Mouse (Mus musculus): ENCODE measurements around the gene Zcchc2. TPM values are rescaled to one million over a fixed set of nuclear protein-coding genes. Genes with fewer than 3 reads are reported as not detected.

Gene Zcchc2
- total and polyA plus RNA-seq, 3 experiments, result 10.3 to 25.0 (median 19.1) TPM

- DNase-seq (ENCODE audit: low read depth, low spot score), result peak; percentile 37
- TF ChIP-seq GATA1 (IDR thresholded peaks at IDR 0.05; ENCODE audit: low read depth, low read length) (peak; percentile 7; the same call in 1 of the 2 replicates), POLR2AphosphoS5 (IDR thresholded peaks at IDR 0.05; ENCODE audit: borderline replicate concordance, low read depth, low read length) (no peak), ETS1 (IDR thresholded peaks at IDR 0.05; ENCODE audit: low read depth, low read length) (no peak), TAL1 (IDR thresholded peaks at IDR 0.05; ENCODE audit: low read length) (peak; percentile 53; the same call in 1 of the 2 replicates), EP300 (IDR thresholded peaks at IDR 0.05; ENCODE audit: low read depth in 1 of 2, low read length in 2 of 2) (peak in 1 of 2 experiments; percentile 8; a peak in 1 of 4 replicates)
- no peak overlapping the region for H3K4me3 ChIP-seq (ENCODE audit: control insufficient read depth in 1 of 2, insufficient read depth in 1 of 2, low read depth in 2 of 2, low read length in 2 of 2)
- H3K36me3 ChIP-seq (ENCODE audit: control insufficient read depth in 1 of 2, insufficient read depth in 2 of 2, low read length in 2 of 2), result no peaks in the 10 kb centered on the region
- 0 out of 4 replicates have a peak, but pooled peaks cover 0 to 1% of the 10 kb centered on the region in 2 experiments for H3K27me3 ChIP-seq (ENCODE audit: control insufficient read depth in 1 of 2, insufficient read depth in 2 of 2, low read length in 2 of 2)
- H3K79me2 ChIP-seq (ENCODE audit: control insufficient read depth, insufficient read depth, low read length, poor library complexity), result no peaks in the 10 kb centered on the region
- no peak overlapping the region for H3K27ac ChIP-seq (ENCODE audit: control insufficient read depth, low read depth, low read length)
- no peaks in the 10 kb centered on the region for H3K4me1 ChIP-seq (ENCODE audit: control insufficient read depth in 1 of 2, insufficient read depth in 2 of 2, low read length in 2 of 2)
- H3K9me3 ChIP-seq (replicated peaks; ENCODE audit: insufficient read depth, low read length), result no peaks in the 10 kb centered on the region
- H3K9ac ChIP-seq (ENCODE audit: control insufficient read depth, low read depth, low read length, poor library complexity, severe bottlenecking), result no peak overlapping the region
Measured at GRCm38 (mm10) chr1:106074141-106074540, 83.9 kb downstream of the Zcchc2 start.

- Histone ChIP-seq H3K9ac (ENCODE audit: control insufficient read depth, low read depth, low read length, poor library complexity, severe bottlenecking) (no peak overlapping the region), H3K27ac (ENCODE audit: control insufficient read depth, low read depth, low read length) (no peak overlapping the region), H3K4me3 (ENCODE audit: control insufficient read depth in 1 of 2, insufficient read depth in 1 of 2, low read depth in 2 of 2, low read length in 2 of 2) (no peak overlapping the region), H3K79me2 (ENCODE audit: control insufficient read depth, insufficient read depth, low read length, poor library complexity) (no peaks in the 10 kb centered on the region), H3K9me3 (replicated peaks; ENCODE audit: insufficient read depth, low read length) (no peaks in the 10 kb centered on the region), H3K36me3 (ENCODE audit: control insufficient read depth in 1 of 2, insufficient read depth in 2 of 2, low read length in 2 of 2) (no peaks in the 10 kb centered on the region), H3K27me3 (ENCODE audit: control insufficient read depth in 1 of 2, insufficient read depth in 2 of 2, low read length in 2 of 2) (0 out of 4 replicates have a peak, but pooled peaks cover 0 to 1% of the 10 kb centered on the region in 2 experiments), H3K4me1 (ENCODE audit: control insufficient read depth in 1 of 2, insufficient read depth in 2 of 2, low read length in 2 of 2) (no peaks in the 10 kb centered on the region)
- DNase-seq (ENCODE audit: low read depth, low spot score), result no peak
- TF ChIP-seq MYC (IDR thresholded peaks at IDR 0.05; ENCODE audit: low read depth, low read length) (no peak), USF2 (IDR thresholded peaks at IDR 0.05; ENCODE audit: borderline replicate concordance in 1 of 2, insufficient read depth in 1 of 2, low read depth in 1 of 2, low read length in 2 of 2) (no peak), MEF2A (IDR thresholded peaks at IDR 0.05; ENCODE audit: extremely low read depth, insufficient replicate concordance, low read depth, low read length, poor library complexity, severe bottlenecking) (no peak), TBP (IDR thresholded peaks at IDR 0.05; ENCODE audit: low read depth, low read length) (no peak), BHLHE40 (IDR thresholded peaks at IDR 0.05; ENCODE audit: borderline replicate concordance, low read depth, low read length) (no peak), CHD1 (IDR thresholded peaks at IDR 0.05; ENCODE audit: low read depth, low read length) (no peak), ELF1 (IDR thresholded peaks at IDR 0.05; ENCODE audit: low read depth, low read length) (no peak), ETS1 (IDR thresholded peaks at IDR 0.05; ENCODE audit: low read depth, low read length) (no peak)
Measured at GRCm38 (mm10) chr1:106074656-106075055, 84.5 kb downstream of the Zcchc2 start.

DNA sequence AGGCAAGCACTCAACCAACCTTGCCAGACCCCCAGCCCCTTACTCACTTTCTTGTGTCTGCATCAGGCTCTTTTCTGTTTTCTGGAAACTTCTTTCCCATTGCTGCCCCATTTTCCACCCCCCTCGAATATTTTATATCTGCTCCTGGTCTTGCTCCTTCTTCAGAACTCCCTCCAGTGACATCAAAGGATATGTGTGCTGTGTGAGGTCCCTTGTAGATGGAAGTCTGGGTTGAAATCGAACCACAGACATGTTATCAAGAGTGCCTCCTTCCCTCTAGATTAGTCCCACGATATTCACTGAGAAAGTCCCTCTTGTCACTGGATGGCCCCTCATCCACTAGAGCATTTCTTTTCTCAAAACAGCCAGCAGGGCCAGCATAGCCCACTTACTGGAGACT is 86.4 kb downstream of the Zcchc2 start:
- H3K27ac ChIP-seq (ENCODE audit: control insufficient read depth, low read depth, low read length), result no peak overlapping the region
- H3K9me3 ChIP-seq (replicated peaks; ENCODE audit: insufficient read depth, low read length), result no peaks in the 10 kb centered on the region
- H3K9ac ChIP-seq (ENCODE audit: control insufficient read depth, low read depth, low read length, poor library complexity, severe bottlenecking), result no peak overlapping the region
- H3K4me3 ChIP-seq (ENCODE audit: control insufficient read depth in 1 of 2, insufficient read depth in 1 of 2, low read depth in 2 of 2, low read length in 2 of 2), result no peak overlapping the region
- H3K79me2 ChIP-seq (ENCODE audit: control insufficient read depth, insufficient read depth, low read length, poor library complexity), result no peaks in the 10 kb centered on the region
- 0 out of 4 replicates have a peak, but pooled peaks cover 0 to 1% of the 10 kb centered on the region in 2 experiments for H3K27me3 ChIP-seq (ENCODE audit: control insufficient read depth in 1 of 2, insufficient read depth in 2 of 2, low read length in 2 of 2)
- TF ChIP-seq MAFK (IDR thresholded peaks at IDR 0.05; ENCODE audit: borderline replicate concordance, low read depth, low read length) (no peak), TAL1 (IDR thresholded peaks at IDR 0.05; ENCODE audit: low read length) (no peak), MXI1 (IDR thresholded peaks at IDR 0.05; ENCODE audit: low read depth, low read length) (no peak), MAZ (IDR thresholded peaks at IDR 0.05; ENCODE audit: low read depth, low read length) (no peak), EP300 (IDR thresholded peaks at IDR 0.05; ENCODE audit: low read depth in 1 of 2, low read length in 2 of 2) (no peak), ZNF384 (IDR thresholded peaks at IDR 0.05; ENCODE audit: low read depth, low read length) (no peak), JUND (IDR thresholded peaks at IDR 0.05; ENCODE audit: low read depth, low read length) (no peak), ETS1 (IDR thresholded peaks at IDR 0.05; ENCODE audit: low read depth, low read length) (no peak), SMC3 (IDR thresholded peaks at IDR 0.05; ENCODE audit: low read depth, low read length) (no peak), CHD1 (IDR thresholded peaks at IDR 0.05; ENCODE audit: low read depth, low read length) (no peak), MYC (IDR thresholded peaks at IDR 0.05; ENCODE audit: low read depth, low read length) (no peak), ZKSCAN1 (IDR thresholded peaks at IDR 0.05; ENCODE audit: low read depth, low read length) (no peak), GABPA (IDR thresholded peaks at IDR 0.05; ENCODE audit: low read depth, low read length) (no peak), ELF1 (IDR thresholded peaks at IDR 0.05; ENCODE audit: low read depth, low read length) (no peak), TCF12 (IDR thresholded peaks at IDR 0.05; ENCODE audit: low read depth, low read length) (no peak), UBTF (IDR thresholded peaks at IDR 0.05; ENCODE audit: borderline replicate concordance, insufficient read depth, low read depth, low read length) (no peak), ZC3H11A (IDR thresholded peaks at IDR 0.05; ENCODE audit: low read depth, low read length) (no peak), USF2 (IDR thresholded peaks at IDR 0.05; ENCODE audit: borderline replicate concordance in 1 of 2, insufficient read depth in 1 of 2, low read depth in 1 of 2, low read length in 2 of 2) (no peak), BHLHE40 (IDR thresholded peaks at IDR 0.05; ENCODE audit: borderline replicate concordance, low read depth, low read length) (no peak)
- DNase-seq (ENCODE audit: low read depth, low spot score), result no peak
- H3K4me1 ChIP-seq (ENCODE audit: control insufficient read depth in 1 of 2, insufficient read depth in 2 of 2, low read length in 2 of 2), result no peaks in the 10 kb centered on the region
- no peaks in the 10 kb centered on the region for H3K36me3 ChIP-seq (ENCODE audit: control insufficient read depth in 1 of 2, insufficient read depth in 2 of 2, low read length in 2 of 2)

All from MEL (cell line).